ENCODE assay signal across 9 mouse cellular contexts in the genomic region with DNA sequence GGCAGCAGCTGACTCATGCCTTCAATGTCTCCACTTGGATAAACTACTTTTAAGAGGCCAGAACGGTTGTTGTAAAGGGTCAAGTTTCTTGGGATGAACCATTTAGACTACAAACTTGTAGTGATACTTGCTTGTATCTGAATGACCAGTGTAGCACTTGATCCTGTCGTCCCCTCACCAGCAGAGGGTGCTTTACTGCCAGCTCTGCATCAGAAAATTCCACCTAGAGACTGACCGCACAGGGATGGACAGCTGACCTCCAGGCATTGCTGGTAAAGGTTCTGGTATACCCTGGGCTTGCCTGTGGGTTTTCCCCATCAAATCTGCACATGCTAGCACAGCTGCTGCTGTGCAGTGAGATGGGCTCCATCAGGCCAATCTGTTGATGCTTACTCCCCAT. TPM values are rescaled to one million over a fixed set of nuclear protein-coding genes. Genes with fewer than 3 reads are reported as not detected.
DNase-seq lines count a peak whose midpoint lies in the region; ATAC-seq lines count a peak whose summit lies in the region.
"Had no signal": no experiment of that assay in that cellular context is flagged by ENCODE, and none has a peak within 500 bp of the region (broad histone marks: within the 10 kb centered on the region; RNA-seq: fewer than 3 reads in every experiment).

No protein-coding gene starts in this region.

- H3K4me3 ChIP-seq in midbrain, embryonic 14.5 days (replicated peaks; ENCODE audit: low read depth, low read length) = no peak overlapping the region
- H3K4me3 ChIP-seq in midbrain, embryonic 15.5 days = no peak overlapping the region
- H3K4me3 ChIP-seq in embryonic facial prominence, embryonic 11.5 days (ENCODE audit: low read depth, low read length) = no peak overlapping the region

- H3K36me3 ChIP-seq in midbrain, embryonic 14.5 days (ENCODE audit: control insufficient read depth, insufficient read depth, low read length) = peaks cover 59% of the 10 kb centered on the region
- peaks cover 31% of the 10 kb centered on the region for H3K36me3 ChIP-seq in midbrain, embryonic 15.5 days (replicated peaks)
- H3K36me3 ChIP-seq in embryonic facial prominence, embryonic 11.5 days (replicated peaks; ENCODE audit: control insufficient read depth, insufficient read depth, low read depth, low read length) = peaks cover 14% of the 10 kb centered on the region

- no peak overlapping the region for H3K27ac ChIP-seq in midbrain, embryonic 14.5 days (replicated peaks; ENCODE audit: low read depth, low read length)
- no peak overlapping the region for H3K27ac ChIP-seq in midbrain, embryonic 15.5 days
- H3K27ac ChIP-seq in embryonic facial prominence, embryonic 11.5 days (replicated peaks; ENCODE audit: low read depth, low read length) = no peak overlapping the region
- H3K27ac ChIP-seq: macrophage had no signal

- H3K9me3 ChIP-seq in midbrain, embryonic 14.5 days (ENCODE audit: control insufficient read depth, low read length) = no peaks in the 10 kb centered on the region
- no peaks in the 10 kb centered on the region for H3K9me3 ChIP-seq in midbrain, embryonic 15.5 days
- H3K9me3 ChIP-seq in embryonic facial prominence, embryonic 11.5 days (replicated peaks; ENCODE audit: control insufficient read depth, low read length) = no peaks in the 10 kb centered on the region

- ATAC-seq in midbrain, embryonic 14.5 days (ENCODE audit: low FRiP score, low TSS enrichment) = no peak
- no peak for ATAC-seq in midbrain, embryonic 15.5 days (replicated peaks)
- no peak for ATAC-seq in embryonic facial prominence, embryonic 11.5 days (replicated peaks; ENCODE audit: insufficient number of reproducible peaks, low FRiP score, low TSS enrichment, low read depth)
- no peak for ATAC-seq in monocyte, adult 5-6 weeks (replicated peaks; ENCODE audit: insufficient number of reproducible peaks, low FRiP score, low TSS enrichment, poor library complexity, severe bottlenecking)

- no peak overlapping the region for H3K9ac ChIP-seq in midbrain, embryonic 14.5 days (replicated peaks; ENCODE audit: low read length)
- H3K9ac ChIP-seq in midbrain, embryonic 15.5 days = no peak overlapping the region
- no peak overlapping the region for H3K9ac ChIP-seq in embryonic facial prominence, embryonic 11.5 days (replicated peaks; ENCODE audit: low read length)

- peak; percentile 19 to 27 for DNase-seq in cerebellum, postnatal 36 days
- no peak for DNase-seq in cerebellum, adult 11 months
- peak; percentile 48 for DNase-seq in midbrain, embryonic 14.5 days
- DNase-seq in embryonic facial prominence, embryonic 11.5 days (ENCODE audit: low spot score) = peak; percentile 42
- peak; percentile 42 for DNase-seq in lung, postnatal 14 days
- no peak for DNase-seq in layer of hippocampus, adult 18-20 months (ENCODE audit: low spot score in 2 of 2)

- peaks cover 9% of the 10 kb centered on the region for H3K4me1 ChIP-seq in midbrain, embryonic 14.5 days (ENCODE audit: control insufficient read depth, insufficient read depth, low read length)
- H3K4me1 ChIP-seq in midbrain, embryonic 15.5 days = peaks cover 18% of the 10 kb centered on the region
- no peaks in the 10 kb centered on the region for H3K4me1 ChIP-seq in embryonic facial prominence, embryonic 11.5 days (ENCODE audit: control insufficient read depth, insufficient read depth, low read length)

- 35% methylated on average over 3 of the region's 3 CpGs for WGBS in midbrain, embryonic 14.5 days
- WGBS in midbrain, embryonic 15.5 days = 31% methylated on average over 3 of the region's 3 CpGs
- 31% methylated on average over 3 of the region's 3 CpGs for WGBS in embryonic facial prominence, embryonic 11.5 days

- H3K27me3 ChIP-seq in midbrain, embryonic 14.5 days (ENCODE audit: control insufficient read depth, insufficient read depth, low read length) = no peaks in the 10 kb centered on the region
- H3K27me3 ChIP-seq in midbrain, embryonic 15.5 days (replicated peaks) = no peaks in the 10 kb centered on the region
- H3K27me3 ChIP-seq in embryonic facial prominence, embryonic 11.5 days (ENCODE audit: control insufficient read depth, insufficient read depth, low read length) = no peaks in the 10 kb centered on the region

- H3K4me2 ChIP-seq in midbrain, embryonic 14.5 days (ENCODE audit: low read length) = no peak overlapping the region
- H3K4me2 ChIP-seq in midbrain, embryonic 15.5 days = no peak overlapping the region
- H3K4me2 ChIP-seq in embryonic facial prominence, embryonic 11.5 days (ENCODE audit: low read depth, low read length) = no peak overlapping the region

RNA-seq across cellular contexts. Expression of gene Dph7, which starts 1.3 kb away (rescaled TPM):
- polyA plus RNA-seq in midbrain, embryonic 14.5 days (2014; fragmentation: Nextera tagmentation; extraction: Ambion mirVana) = 36.1 and 37.9 TPM in 2 replicates
- polyA plus RNA-seq in midbrain, embryonic 15.5 days (2015; fragmentation: Nextera tagmentation; extraction: Ambion mirVana) = 37.7 and 44.8 TPM in 2 replicates
- 33.4 and 33.8 TPM in 2 replicates for polyA plus RNA-seq in embryonic facial prominence, embryonic 11.5 days (2014; fragmentation: Nextera tagmentation; extraction: Ambion mirVana)
- 8.6 to 12.9 TPM (median 12.2 TPM) in 3 replicates for total RNA-seq in monocyte, adult 5-6 weeks (2017)
- total RNA-seq in layer of hippocampus, adult 18-20 months (2021) = 10 to 100 TPM; 34.1 to 34.2 TPM

RNA-seq across cellular contexts. Expression of gene Zmynd19, which starts 11.3 kb away (rescaled TPM):
- 20.9 and 31.4 TPM in 2 replicates for polyA plus RNA-seq in midbrain, embryonic 14.5 days (2014; fragmentation: Nextera tagmentation; extraction: Ambion mirVana)
- 24.3 and 25.3 TPM in 2 replicates for polyA plus RNA-seq in midbrain, embryonic 15.5 days (2015; fragmentation: Nextera tagmentation; extraction: Ambion mirVana)
- 27.6 and 29.8 TPM in 2 replicates for polyA plus RNA-seq in embryonic facial prominence, embryonic 11.5 days (2014; fragmentation: Nextera tagmentation; extraction: Ambion mirVana)
- 3.3 to 10.5 TPM (median 7.3 TPM) in 3 replicates for total RNA-seq in monocyte, adult 5-6 weeks (2017)
- 10 to 100 TPM; 36.4 to 39.1 TPM for total RNA-seq in layer of hippocampus, adult 18-20 months (2021)

RNA-seq across cellular contexts. Expression of gene Mrpl41, which starts 14.0 kb away (rescaled TPM):
- 160 and 178 TPM in 2 replicates for polyA plus RNA-seq in midbrain, embryonic 14.5 days (2014; fragmentation: Nextera tagmentation; extraction: Ambion mirVana)
- polyA plus RNA-seq in midbrain, embryonic 15.5 days (2015; fragmentation: Nextera tagmentation; extraction: Ambion mirVana) = 139 and 148 TPM in 2 replicates
- 153 and 163 TPM in 2 replicates for polyA plus RNA-seq in embryonic facial prominence, embryonic 11.5 days (2014; fragmentation: Nextera tagmentation; extraction: Ambion mirVana)
- 22.5 to 54.3 TPM (median 43.5 TPM) in 3 replicates for total RNA-seq in monocyte, adult 5-6 weeks (2017)
- 10 to 100 TPM; 88.0 to 88.2 TPM for total RNA-seq in layer of hippocampus, adult 18-20 months (2021)

RNA-seq across cellular contexts. Expression of gene Pnpla7, which starts 14.9 kb away (rescaled TPM):
- 2.3 and 4.4 TPM in 2 replicates for polyA plus RNA-seq in midbrain, embryonic 14.5 days (2014; fragmentation: Nextera tagmentation; extraction: Ambion mirVana)
- polyA plus RNA-seq in midbrain, embryonic 15.5 days (2015; fragmentation: Nextera tagmentation; extraction: Ambion mirVana) = 3.3 and 4.5 TPM in 2 replicates
- 4.7 and 6.2 TPM in 2 replicates for polyA plus RNA-seq in embryonic facial prominence, embryonic 11.5 days (2014; fragmentation: Nextera tagmentation; extraction: Ambion mirVana)
- 52.7 to 87.6 TPM (median 69.0 TPM) in 3 replicates for total RNA-seq in monocyte, adult 5-6 weeks (2017)
- total RNA-seq in layer of hippocampus, adult 18-20 months (2021) = 10 to 100 TPM; 29.7 to 32.4 TPM

RNA-seq across cellular contexts. Expression of gene Arrdc1, which starts 25.9 kb away (rescaled TPM):
- 21.8 and 24.9 TPM in 2 replicates for polyA plus RNA-seq in midbrain, embryonic 14.5 days (2014; fragmentation: Nextera tagmentation; extraction: Ambion mirVana)
- 33.5 and 35.7 TPM in 2 replicates for polyA plus RNA-seq in midbrain, embryonic 15.5 days (2015; fragmentation: Nextera tagmentation; extraction: Ambion mirVana)
- polyA plus RNA-seq in embryonic facial prominence, embryonic 11.5 days (2014; fragmentation: Nextera tagmentation; extraction: Ambion mirVana) = 10.7 and 15.9 TPM in 2 replicates
- 101 to 175 TPM (median 138 TPM) in 3 replicates for total RNA-seq in monocyte, adult 5-6 weeks (2017)
- total RNA-seq in layer of hippocampus, adult 18-20 months (2021) = 10 to 100 TPM; 11.2 to 11.3 TPM

Comparison
In these comparisons a context has a peak if more than half of its experiments do, and no peak if none do; other contexts are left out.
1. DNase-seq: peak in cerebellum, postnatal 36 days (2 of 2), midbrain, embryonic 14.5 days (single experiment), embryonic facial prominence, embryonic 11.5 days (single experiment) and lung, postnatal 14 days (single experiment); none in cerebellum, adult 11 months (single experiment) and layer of hippocampus, adult 18-20 months (0 of 2).